Mouse (Mus musculus) ES-Bruce4 (cell line): ENCODE data around the gene Gm28308. TPM values are rescaled to one million over a fixed set of nuclear protein-coding genes. Genes with fewer than 3 reads are reported as not detected.

Source experiments
- H3K27ac ChIP-seq: 2 replicates; pipeline ENCODE4 v1.5.1; 2012; ENCODE audit warnings: low read length, inconsistent platforms; ENCODE audit not compliant: insufficient read depth
- H3K27me3 ChIP-seq: 2 replicates; pipeline ENCODE4 v1.6.1; 2012; ENCODE audit warnings: mild to moderate bottlenecking, low read length, inconsistent platforms; ENCODE audit not compliant: control insufficient read depth, poor library complexity, insufficient read depth, severe bottlenecking
- H3K36me3 ChIP-seq: 2 replicates; pipeline ENCODE4 v1.6.1; 2012; ENCODE audit warnings: inconsistent platforms, mild to moderate bottlenecking, low read length, moderate library complexity; ENCODE audit not compliant: control insufficient read depth, poor library complexity, insufficient read depth, severe bottlenecking
- H3K4me1 ChIP-seq: one replicate; pipeline ENCODE4 v1.8.1; 2011; ENCODE audit warnings: low read length; ENCODE audit not compliant: control insufficient read depth, insufficient read depth
- H3K4me3 ChIP-seq: 2 replicates; pipeline ENCODE4 v1.5.1; 2011; ENCODE audit warnings: low read depth, mild to moderate bottlenecking, low read length
- H3K9ac ChIP-seq: 2 replicates; pipeline ENCODE4 v1.6.1; 2012; ENCODE audit warnings: low read depth, mild to moderate bottlenecking, inconsistent platforms; ENCODE audit not compliant: poor library complexity, severe bottlenecking
- H3K9me3 ChIP-seq: replicated peaks from 2 replicates; pipeline ENCODE4 v1.6.1; 2012; ENCODE audit warnings: mild to moderate bottlenecking, low read length, inconsistent platforms; ENCODE audit not compliant: control insufficient read depth, poor library complexity, insufficient read depth, severe bottlenecking
- CTCF ChIP-seq: IDR thresholded peaks from one replicate; pipeline ENCODE4 v1.8.1; 2011; ENCODE audit warnings: low read depth, low read length
- EP300 ChIP-seq: IDR thresholded peaks from 2 replicates; pipeline ENCODE4 v1.6.1; 2011; ENCODE audit warnings: low read depth, low read length; ENCODE audit not compliant: insufficient read depth
- POLR2A ChIP-seq: IDR thresholded peaks from one replicate; pipeline ENCODE4 v1.8.1; 2011; ENCODE audit warnings: low read length; ENCODE audit not compliant: insufficient read depth
- polyA plus RNA-seq: library from polyadenylated mRNA; stranded (reverse); fragments of >200 nt; gene quantifications from 2 replicates; pipeline ENCODE4 v1.2.4, GENCODE M21; 2011; ENCODE audit warnings: low read depth; ENCODE audit not compliant: missing spikeins, insufficient read depth, insufficient read length

Gm28308 gene
- polyA plus RNA-seq, 1 experiment, result not detected

DNA sequence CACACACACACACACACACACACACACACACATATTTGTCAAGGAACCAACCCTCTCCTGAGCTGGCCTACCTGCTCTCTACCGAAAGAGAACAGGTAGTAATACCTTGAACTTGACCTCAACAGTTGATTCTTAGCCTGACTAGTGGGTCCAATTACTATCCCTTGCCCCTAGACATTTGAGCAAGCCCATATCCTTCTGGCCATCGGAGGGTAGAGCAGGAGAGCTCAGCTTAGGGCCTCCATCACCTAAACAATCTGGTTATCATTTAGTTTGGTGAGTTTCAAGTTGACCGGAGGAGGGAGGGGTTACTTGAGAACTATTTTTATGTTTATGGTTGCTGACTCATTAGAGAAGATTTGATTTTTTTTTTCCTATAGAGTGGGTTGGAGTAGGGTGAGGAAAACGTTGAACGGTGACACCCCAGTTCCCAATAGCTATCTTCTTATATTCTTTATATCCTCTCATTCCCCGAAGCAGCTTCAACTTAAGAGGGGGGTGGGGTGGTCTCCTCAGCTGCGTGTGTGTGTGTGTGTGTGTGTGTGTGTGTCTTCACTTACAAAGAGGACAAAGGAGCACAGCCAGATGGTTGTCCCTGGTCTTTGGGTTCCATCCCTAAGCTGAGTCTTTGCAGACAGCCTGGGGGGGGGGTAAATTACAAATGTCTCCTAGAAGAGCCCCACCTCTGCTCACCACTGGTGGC lies 38.2 kb upstream of the Gm28308 start:
- Histone ChIP-seq H3K4me1 (no peaks in the 10 kb centered on the region), H3K27me3 (peaks cover 50% of the 10 kb centered on the region), H3K9me3 (no peaks in the 10 kb centered on the region), H3K36me3 (no peaks in the 10 kb centered on the region), H3K27ac (no peak overlapping the region), H3K9ac (no peak overlapping the region), H3K4me3 (no peak overlapping the region)
- TF ChIP-seq CTCF (no peak), EP300 (no peak), POLR2A (no peak)

DNA sequence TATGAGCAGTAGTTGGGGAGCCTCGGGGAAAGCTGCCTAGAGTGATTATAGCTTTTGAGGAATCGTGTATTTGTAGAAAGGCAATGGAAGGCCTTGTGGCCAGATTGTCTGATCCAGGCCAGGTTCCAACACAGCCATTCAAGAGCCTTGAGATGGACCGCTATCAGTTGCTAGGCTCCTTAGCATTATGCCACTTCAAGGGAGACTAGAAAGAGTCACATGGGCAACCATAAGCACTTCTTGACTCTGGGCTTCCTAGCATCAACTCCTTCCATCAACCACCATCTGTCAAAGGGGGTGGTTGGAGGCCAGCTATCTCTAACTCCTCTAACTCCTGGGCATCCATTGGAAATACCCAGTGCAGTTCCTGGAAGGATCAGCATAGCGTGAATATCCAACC lies 36.7 kb upstream of the Gm28308 start:
- Histone ChIP-seq H3K9ac (no peak overlapping the region), H3K9me3 (no peaks in the 10 kb centered on the region), H3K4me3 (no peak overlapping the region), H3K27me3 (peaks cover 64% of the 10 kb centered on the region), H3K27ac (no peak overlapping the region), H3K4me1 (no peaks in the 10 kb centered on the region), H3K36me3 (no peaks in the 10 kb centered on the region)
- TF ChIP-seq POLR2A (no peak), EP300 (no peak), CTCF (no peak)

DNA sequence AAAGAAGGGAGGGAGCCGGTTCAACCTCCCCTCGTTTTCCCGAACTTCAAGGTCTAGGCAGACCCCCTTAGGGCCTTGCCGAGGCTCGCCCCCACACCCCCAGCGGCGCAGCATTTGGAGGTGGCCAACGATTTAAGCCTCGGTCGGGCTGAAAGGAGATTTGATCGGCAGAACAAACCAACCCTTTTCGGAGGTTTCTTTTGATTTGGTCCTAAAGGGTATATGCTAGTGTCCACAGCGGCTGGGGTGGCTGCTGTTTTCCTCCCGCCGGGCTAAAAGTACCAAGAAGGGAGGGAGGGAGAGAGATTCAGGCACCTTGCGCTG lies 36.2 kb upstream of the Gm28308 start:
- H3K9me3 ChIP-seq, result no peaks in the 10 kb centered on the region
- TF ChIP-seq EP300 (no peak), POLR2A (no peak), CTCF (no peak)
- H3K9ac ChIP-seq, result no peak overlapping the region
- H3K4me3 ChIP-seq, result 0 out of 2 replicates have a peak overlapping the region, but pooled peaks have one; percentile 8
- peaks cover 68% of the 10 kb centered on the region for H3K27me3 ChIP-seq
- H3K4me1 ChIP-seq, result no peaks in the 10 kb centered on the region
- no peaks in the 10 kb centered on the region for H3K36me3 ChIP-seq
- no peak overlapping the region for H3K27ac ChIP-seq

DNA sequence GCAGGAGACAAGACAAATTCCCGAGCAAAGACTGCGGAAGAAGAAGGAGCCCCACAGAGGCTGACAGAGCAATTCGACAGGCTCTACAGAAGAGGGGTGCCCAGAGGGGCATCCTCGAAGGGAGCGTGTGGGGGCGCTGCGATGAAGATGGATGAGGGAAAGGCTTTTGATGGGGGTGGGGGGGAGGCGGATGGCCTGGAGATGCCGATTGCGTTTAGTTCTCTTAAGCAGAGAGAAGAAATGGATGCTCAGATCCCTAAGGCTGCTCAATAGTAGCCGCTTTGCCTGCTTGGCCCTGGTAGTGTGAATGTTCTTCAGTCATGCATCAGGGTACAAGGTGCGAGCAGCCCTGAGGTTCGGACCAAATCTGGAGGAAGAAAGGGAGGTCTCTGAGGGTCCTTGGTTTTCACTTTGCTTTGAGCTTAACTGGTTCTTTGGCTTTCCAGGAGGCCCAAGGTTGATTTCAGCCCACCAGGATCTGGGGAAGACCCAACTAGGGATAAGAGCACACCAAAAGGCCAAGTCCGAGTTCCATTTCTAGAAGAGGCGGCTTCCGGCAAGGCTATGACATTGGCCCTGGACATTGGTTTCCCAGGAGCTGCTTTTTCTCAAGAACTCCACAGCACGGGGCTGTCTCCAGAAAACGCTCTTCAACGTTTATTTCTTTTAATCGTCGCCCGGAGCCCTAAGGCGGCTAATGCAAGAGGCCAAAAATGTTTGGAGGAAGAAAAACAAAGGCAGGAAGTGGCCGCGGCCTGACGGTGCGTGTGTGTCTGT lies 35.7 kb upstream of the Gm28308 start:
- H3K4me1 ChIP-seq, result no peaks in the 10 kb centered on the region
- H3K27me3 ChIP-seq, result peaks cover 64% of the 10 kb centered on the region
- H3K27ac ChIP-seq, result no peak overlapping the region
- H3K4me3 ChIP-seq, result 0 out of 2 replicates have a peak overlapping the region, but pooled peaks have one; percentile 8
- TF ChIP-seq EP300, result no peak
- no peak for TF ChIP-seq POLR2A
- TF ChIP-seq CTCF, result no peak
- no peaks in the 10 kb centered on the region for H3K36me3 ChIP-seq
- no peaks in the 10 kb centered on the region for H3K9me3 ChIP-seq
- H3K9ac ChIP-seq, result no peak overlapping the region

DNA sequence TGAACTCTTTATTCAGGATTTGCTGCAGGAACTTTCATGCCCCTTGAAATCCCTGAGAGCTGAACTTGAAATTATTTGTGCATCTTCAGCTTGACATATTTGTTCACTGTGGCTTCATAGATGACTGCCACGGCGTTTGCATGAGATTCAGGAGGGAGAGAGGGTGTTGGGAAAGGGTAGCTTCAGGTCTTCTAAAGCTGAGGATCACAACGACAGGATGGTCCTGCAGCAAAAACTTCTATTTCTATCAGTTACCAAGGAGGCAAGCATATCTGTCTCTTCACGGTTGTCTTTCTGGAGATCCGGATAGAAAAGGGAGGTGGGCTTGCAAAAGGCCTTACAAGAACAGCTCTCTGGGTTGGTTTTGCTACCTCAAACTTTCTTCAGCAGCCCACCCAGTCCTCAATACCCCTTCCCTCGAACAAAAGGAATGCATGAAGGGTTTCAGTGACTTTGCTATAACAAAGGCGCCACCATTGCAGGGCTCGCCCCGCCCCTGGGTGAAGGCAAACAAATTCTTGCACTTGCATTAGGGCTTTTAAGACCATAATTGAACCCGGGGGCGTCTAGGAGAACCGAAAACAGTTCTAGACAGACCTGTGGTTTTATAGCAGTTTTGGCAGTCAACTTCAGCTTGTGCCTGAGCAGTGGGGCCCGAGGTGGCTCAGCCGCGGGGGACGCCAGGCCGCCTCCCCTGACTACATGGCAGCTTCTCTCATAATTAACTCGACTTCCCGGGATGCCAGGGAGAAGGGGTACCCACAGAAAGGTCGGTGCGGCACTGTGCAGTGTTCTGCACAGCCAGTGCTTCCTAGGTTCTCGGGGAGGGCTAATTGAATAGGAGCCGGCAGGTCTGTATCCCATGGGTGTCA lies 34.9 kb upstream of the Gm28308 start:
- Histone ChIP-seq H3K4me3 (no peak overlapping the region), H3K9me3 (no peaks in the 10 kb centered on the region), H3K27ac (no peak overlapping the region), H3K36me3 (no peaks in the 10 kb centered on the region), H3K27me3 (peaks cover 63% of the 10 kb centered on the region), H3K9ac (no peak overlapping the region), H3K4me1 (no peaks in the 10 kb centered on the region)
- TF ChIP-seq CTCF (no peak), EP300 (no peak), POLR2A (no peak)
